Mouse (Mus musculus) limb, embryonic 13.5 days (tissue): ENCODE measurements around the gene Bex2. TPM values are rescaled to one million over a fixed set of nuclear protein-coding genes. Genes with fewer than 3 reads are reported as not detected.
"Not testable (repeated sequence)": the region's sequence is repeated elsewhere in the genome, so short reads cannot be mapped to it uniquely, and the experiment has no call there.

ENCODE experiments used
- ATAC-seq: fragments of 200-750 bp; cut with Nextera tagmentation; 2 replicates; pipeline ENCODE4 v1.8.0; 2017; ENCODE audit warnings: low read depth, moderate number of reproducible peaks, moderate TSS enrichment; ENCODE audit not compliant: low FRiP score
- H3K27ac ChIP-seq: fragments of 300-500 bp; sonication (generic); 2 replicates; pipeline ENCODE4 v1.5.1; 2015; ENCODE audit warnings: inconsistent platforms, mild to moderate bottlenecking, moderate library complexity
- H3K27me3 ChIP-seq: fragments of 300-500 bp; sonication (generic); 2 replicates; pipeline ENCODE4 v1.6.1; 2015; ENCODE audit warnings: mild to moderate bottlenecking, inconsistent platforms
- H3K36me3 ChIP-seq: fragments of 300-500 bp; sonication (generic); 2 replicates; pipeline ENCODE4 v1.6.1; 2015; ENCODE audit warnings: inconsistent platforms, mild to moderate bottlenecking, moderate library complexity
- H3K4me1 ChIP-seq: fragments of 300-500 bp; sonication (generic); 2 replicates; pipeline ENCODE4 v1.6.1; 2015; ENCODE audit warnings: inconsistent platforms
- H3K4me2 ChIP-seq: fragments of 300-500 bp; sonication (generic); replicated peaks from 2 replicates; pipeline ENCODE4 v1.6.1; 2015; ENCODE audit warnings: inconsistent platforms, mild to moderate bottlenecking, moderate library complexity
- H3K4me3 ChIP-seq: fragments of 300-500 bp; sonication (generic); 2 replicates; pipeline ENCODE4 v1.5.1; 2015; ENCODE audit warnings: moderate library complexity, mild to moderate bottlenecking, inconsistent platforms
- H3K9ac ChIP-seq: fragments of 300-500 bp; sonication (generic); 2 replicates; pipeline ENCODE4 v1.6.1; 2015; ENCODE audit warnings: mild to moderate bottlenecking, inconsistent platforms
- H3K9me3 ChIP-seq: fragments of 300-500 bp; sonication (generic); 2 replicates; pipeline ENCODE4 v1.6.1; 2016; ENCODE audit warnings: inconsistent platforms
- WGBS: fragments of 180-500 bp; shearing (Covaris S2); methylation state at CpG from one replicate; pipeline ENCODE4 v1.1.7; 2015; 5-methylcytosine and 5-hydroxymethylcytosine counted together
- polyA plus RNA-seq: library from polyadenylated mRNA; unstranded; fragments of >200 nt; fragmentation: Nextera tagmentation; extraction: Ambion mirVana; gene quantifications from 2 replicates; pipeline ENCODE4 v1.2.1, GENCODE M21; 2015

The Bex2 gene
- polyA plus RNA-seq, 1 experiment from 2014 or later = 143 TPM

DNA sequence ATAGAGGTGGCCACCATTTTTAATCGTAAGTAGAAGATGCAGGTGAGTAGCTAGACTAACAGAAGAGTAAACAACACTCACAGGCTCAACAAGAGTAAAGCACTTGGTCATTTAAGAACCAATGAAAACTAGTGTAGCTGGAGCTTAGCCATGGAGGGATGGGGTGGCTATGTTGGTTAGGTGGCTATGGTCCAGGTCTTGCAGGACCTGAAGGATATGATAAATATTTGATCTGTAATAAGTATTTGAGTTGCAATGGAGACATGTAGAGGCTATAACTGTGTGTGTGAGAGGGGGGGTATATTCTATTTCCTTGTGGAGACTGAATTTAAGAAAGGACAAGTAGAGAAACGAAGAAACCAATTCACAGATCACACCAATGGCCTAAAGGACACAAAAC lies 16.8 kb downstream of the Bex2 start:
- H3K9ac ChIP-seq = no peak overlapping the region
- ATAC-seq = no peak
- H3K27me3 ChIP-seq = peaks cover 7% of the 10 kb centered on the region; the same call in 1 of the 2 replicates
- H3K4me2 ChIP-seq = no peak overlapping the region
- H3K4me1 ChIP-seq = no peaks in the 10 kb centered on the region
- H3K27ac ChIP-seq = no peak overlapping the region
- 76% methylated on average over 2 of the region's 2 CpGs for WGBS
- no peaks in the 10 kb centered on the region for H3K9me3 ChIP-seq
- H3K4me3 ChIP-seq = no peak overlapping the region
- H3K36me3 ChIP-seq = no peaks in the 10 kb centered on the region

DNA sequence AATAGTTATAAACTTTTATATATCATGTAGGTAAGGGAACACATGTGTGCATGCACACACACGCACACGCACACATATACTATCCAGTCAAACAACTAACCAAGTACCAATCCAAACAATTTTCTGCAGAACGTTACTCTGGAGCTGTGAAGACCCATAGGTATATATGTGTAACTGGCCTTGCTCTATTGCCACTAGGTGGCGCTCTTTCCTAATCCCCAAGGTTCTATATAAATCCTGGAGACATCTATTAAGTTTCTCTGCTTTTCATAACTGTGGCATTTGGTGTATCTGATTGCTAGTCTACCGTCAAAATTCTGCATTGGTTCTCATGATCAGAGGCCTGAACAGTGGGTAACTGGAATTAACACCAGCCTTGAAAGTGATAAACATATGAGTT lies 20.5 kb downstream of the Bex2 start:
- Histone ChIP-seq H3K9me3 (no peaks in the 10 kb centered on the region), H3K4me2 (no peak overlapping the region), H3K27me3 (peaks cover 4% of the 10 kb centered on the region; the same call in 1 of the 2 replicates), H3K27ac (no peak overlapping the region), H3K36me3 (no peaks in the 10 kb centered on the region), H3K4me1 (no peaks in the 10 kb centered on the region), H3K4me3 (no peak overlapping the region), H3K9ac (no peak overlapping the region)
- ATAC-seq = no peak
- 24% methylated on average over 5 of the region's 5 CpGs for WGBS

DNA sequence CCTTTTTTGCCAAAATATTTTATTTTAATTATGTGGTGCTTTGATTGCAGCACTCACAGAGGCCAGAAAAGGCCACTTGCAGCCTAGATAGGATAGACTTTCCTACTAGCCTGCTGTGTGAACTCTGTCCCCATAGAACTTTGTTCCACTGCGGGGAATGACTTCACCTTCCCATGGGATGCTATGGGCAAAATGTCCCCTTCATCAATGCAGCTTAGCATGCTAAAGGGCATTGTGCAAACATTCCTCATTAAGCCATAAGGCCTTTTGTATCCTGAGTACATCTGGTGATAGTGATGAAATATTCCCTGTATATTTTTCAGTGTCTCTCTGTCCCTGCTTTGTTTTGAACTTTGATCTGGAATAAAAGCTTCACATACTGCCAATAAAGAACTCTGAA lies 24.3 kb downstream of the Bex2 start:
- no peaks in the 10 kb centered on the region for H3K4me1 ChIP-seq
- WGBS = 96% methylated on average over 1 of the region's 1 CpGs
- H3K9me3 ChIP-seq = no peaks in the 10 kb centered on the region

DNA sequence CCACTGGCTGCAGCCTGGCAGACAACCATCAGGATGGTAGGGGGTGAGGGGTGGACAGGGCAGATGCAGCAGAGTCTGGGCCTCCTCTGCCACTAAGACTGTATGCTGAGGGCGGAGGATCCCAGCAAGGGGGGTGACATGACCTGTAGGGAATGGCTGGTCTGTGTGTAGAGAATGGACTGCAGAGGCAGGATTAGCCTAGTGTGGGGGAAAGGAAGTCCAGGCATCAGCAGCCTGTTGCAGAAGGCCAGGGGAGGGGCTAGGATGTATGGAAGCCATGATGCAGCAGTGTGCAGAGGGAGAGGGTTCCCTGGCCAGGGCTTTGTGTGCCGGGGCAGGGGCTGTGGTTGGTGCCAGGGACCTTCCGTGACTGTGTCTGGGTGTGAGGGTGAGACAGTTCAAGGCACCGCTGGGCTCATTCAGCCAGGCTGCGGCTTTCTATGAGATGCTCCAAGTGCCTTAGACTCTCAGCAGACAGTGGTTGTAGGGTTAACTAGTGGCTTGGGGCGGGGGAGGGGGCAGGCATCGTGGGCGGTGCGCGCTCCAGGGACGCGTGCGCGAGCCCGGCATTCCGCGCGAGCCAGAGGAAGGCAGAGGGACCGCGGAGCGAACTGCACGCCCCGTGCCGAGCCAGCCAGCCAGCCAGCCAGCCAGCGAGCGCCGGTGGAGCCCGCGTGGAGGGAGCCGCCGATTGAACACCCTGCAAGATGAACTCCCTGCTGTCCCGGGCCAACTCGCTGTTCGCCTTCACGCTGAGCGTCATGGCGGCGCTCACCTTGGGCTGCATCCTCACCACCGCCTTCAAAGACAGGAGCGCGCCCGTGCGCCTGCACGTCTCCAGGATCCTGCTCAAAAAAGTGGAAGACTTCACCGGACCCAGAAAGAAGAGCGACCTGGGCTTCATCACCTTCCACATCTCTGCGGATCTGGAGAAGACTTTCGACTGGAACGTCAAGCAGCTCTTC lies 35.0 kb downstream of the Bex2 start, which contains the start of gene Arxes1:
TSS of gene Arxes1 (plus strand) at position 569 of the 965 bp plus-strand sequence.
- H3K36me3 ChIP-seq, H3K9ac ChIP-seq, H3K27ac ChIP-seq, H3K9me3 ChIP-seq, H3K4me1 ChIP-seq: not testable (repeated sequence)
- 14% methylated on average over 3 of the region's 49 CpGs for WGBS
- Histone ChIP-seq H3K27me3 (peaks cover 16% of the 10 kb centered on the region; the same call in 1 of the 2 replicates), H3K4me2 (peak within 1 kb of the TSS; percentile 57), H3K4me3 (peak within 1 kb of the TSS; percentile 35)
- peak; percentile 96 for ATAC-seq

More for the DNA sequence above, 24.3 kb downstream of the Bex2 start:
- no peak overlapping the region for H3K4me2 ChIP-seq
- no peak for ATAC-seq
- H3K9ac ChIP-seq = no peak overlapping the region
- no peak overlapping the region for H3K27ac ChIP-seq
- no peak overlapping the region for H3K4me3 ChIP-seq
- H3K36me3 ChIP-seq = no peaks in the 10 kb centered on the region
- peaks cover 6% of the 10 kb centered on the region; the same call in 1 of the 2 replicates for H3K27me3 ChIP-seq

DNA sequence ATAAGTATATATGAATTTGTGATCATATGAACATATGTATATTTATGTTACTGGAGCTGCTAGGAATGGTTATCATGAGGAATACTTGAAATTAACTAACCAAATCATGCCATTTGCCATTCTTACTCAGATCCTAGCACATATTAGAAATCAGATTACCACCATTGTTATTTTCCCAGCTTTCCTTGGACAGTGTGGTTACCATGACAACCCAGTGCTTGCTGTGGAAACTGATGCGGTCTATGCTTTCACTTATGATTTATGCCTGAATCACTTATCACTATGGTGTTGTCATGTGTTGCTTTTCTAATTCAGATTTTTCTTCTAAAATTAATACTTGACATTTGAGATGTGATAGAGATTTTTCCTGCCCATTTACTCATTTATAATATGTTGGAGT lies 37.7 kb downstream of the Bex2 start:
- no peak for ATAC-seq
- Histone ChIP-seq H3K4me3 (no peak overlapping the region), H3K27me3 (peaks cover 14% of the 10 kb centered on the region; the same call in 1 of the 2 replicates), H3K4me2 (no peak overlapping the region), H3K27ac (no peak overlapping the region), H3K9me3 (no peaks in the 10 kb centered on the region), H3K4me1 (no peaks in the 10 kb centered on the region), H3K36me3 (no peaks in the 10 kb centered on the region), H3K9ac (no peak overlapping the region)
- 70% methylated on average over 1 of the region's 1 CpGs for WGBS

Other genes starting within 250 kb of the Bex2 start
- gene Gprasp2, start 229.2 kb downstream of the Bex2 start, polyA plus RNA-seq = 51.2 and 56.9 TPM in 2 replicates
- 101 and 106 TPM in 2 replicates for gene Arxes2, start 74.4 kb downstream of the Bex2 start, polyA plus RNA-seq
- gene Arxes1, start 34.9 kb downstream of the Bex2 start, polyA plus RNA-seq = 47.3 and 50.5 TPM in 2 replicates
- gene Nxf3, start 17.0 kb upstream of the Bex2 start, polyA plus RNA-seq = not detected in 2 replicates
- gene Bex4, start 70.8 kb upstream of the Bex2 start, polyA plus RNA-seq = 59.2 and 60.1 TPM in 2 replicates
- gene Tceal8, start 104.1 kb upstream of the Bex2 start, polyA plus RNA-seq = 217 and 223 TPM in 2 replicates
- 13.1 and 14.0 TPM in 2 replicates for gene Tceal5, start 135.6 kb upstream of the Bex2 start, polyA plus RNA-seq
- gene Tceal7, start 146.5 kb upstream of the Bex2 start, polyA plus RNA-seq = 49.4 and 53.9 TPM in 2 replicates
- 102 and 103 TPM in 2 replicates for gene Bex1, start 147.3 kb upstream of the Bex2 start, polyA plus RNA-seq
- gene Tceal9, start 176.8 kb upstream of the Bex2 start, polyA plus RNA-seq = 709 and 736 TPM in 2 replicates
- gene Bex3, start 202.0 kb upstream of the Bex2 start, polyA plus RNA-seq = 543 and 554 TPM in 2 replicates